Mouse (Mus musculus) erythroid progenitor cell, adult 5-6 weeks (primary cell): Measurements from ENCODE around the gene Slc31a1. TPM values are rescaled to one million over a fixed set of nuclear protein-coding genes. Genes with fewer than 3 reads are reported as not detected.

Source experiments
- ATAC-seq: replicated peaks from 2 replicates; pipeline ENCODE4 v1.8.0; 2016; ENCODE audit warnings: moderate number of reproducible peaks, mild to moderate bottlenecking, moderate TSS enrichment, inconsistent platforms; ENCODE audit not compliant: poor library complexity, low FRiP score, severe bottlenecking
- total RNA-seq, 2 experiments: library from RNA; stranded (forward) in 1 of 2; stranded (reverse) in 1 of 2; fragments of 150-400 nt in 1 of 2; fragments of 186-747, 209-891 nt in 1 of 2; gene quantifications; 2 replicates each; pipeline versions ENCODE4 v1.2.3 to v1.2.4; 2015 to 2017; ENCODE audit warnings: low replicate concordance in 2 of 2

Gene Slc31a1
- total RNA-seq (2015; ENCODE audit: low replicate concordance) = 6.7 and 10.1 TPM in 2 replicates
- total RNA-seq (2017; ENCODE audit: low replicate concordance) = 4.2 and 4.5 TPM in 2 replicates

- peak; percentile 99 for ATAC-seq
Observed at GRCm38 (mm10) chr4:62360088-62360804, at the start of gene Slc31a1, which contains the start of gene Fkbp15. Gene Slc31a1, plus strand, starts transcription at chr4:62360727. Gene Fkbp15, minus strand, starts transcription at chr4:62360548.

GRCm38 (mm10) chr4:62312821-62313220 lies 47.7 kb upstream of the Slc31a1 start:
- no peak for ATAC-seq

GRCm38 (mm10) chr4:62313641-62314211 lies 46.8 kb upstream of the Slc31a1 start:
- ATAC-seq = no peak

- no peak for ATAC-seq
Observed at GRCm38 (mm10) chr4:62314516-62314915, 46.0 kb upstream of the Slc31a1 start.

DNA sequence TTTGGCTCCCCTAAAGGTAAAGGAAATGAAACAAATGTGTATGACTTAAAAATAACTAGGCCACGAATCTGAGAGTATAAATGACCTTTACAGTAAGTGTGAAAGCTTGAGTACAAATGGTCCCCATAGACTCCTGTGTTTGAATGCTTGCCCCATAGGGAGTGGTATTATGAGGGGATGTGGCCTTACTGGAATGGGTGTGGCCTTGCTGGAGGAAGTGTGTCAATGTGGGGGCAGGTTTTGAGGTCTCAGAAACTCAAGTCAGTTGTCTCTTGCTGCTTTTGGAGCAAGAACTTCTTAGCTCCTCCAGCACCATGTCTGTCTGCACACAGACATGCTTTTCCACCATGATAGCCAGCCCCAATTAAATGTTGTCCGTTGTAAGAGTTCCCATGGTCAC lies 44.1 kb upstream of the Slc31a1 start:
- ATAC-seq = no peak

DNA sequence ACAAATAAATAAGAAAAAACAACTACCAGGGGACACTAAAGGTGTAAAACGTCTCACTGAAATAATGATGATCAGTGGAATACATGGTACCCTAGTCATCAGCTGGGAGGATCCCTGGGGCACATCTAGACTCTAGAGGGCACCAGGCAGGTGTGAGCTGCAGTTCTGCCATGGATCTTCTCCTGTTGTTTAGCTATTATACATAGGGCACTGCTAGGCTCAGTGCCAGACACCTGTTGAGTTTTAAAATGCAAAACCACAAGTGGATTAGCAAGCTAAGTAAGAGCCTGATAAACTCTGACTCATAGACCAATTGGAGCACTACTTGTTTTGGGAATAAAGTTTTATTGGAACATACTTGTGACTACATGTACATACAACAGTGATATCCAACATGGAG lies 42.2 kb upstream of the Slc31a1 start:
- no peak for ATAC-seq

DNA sequence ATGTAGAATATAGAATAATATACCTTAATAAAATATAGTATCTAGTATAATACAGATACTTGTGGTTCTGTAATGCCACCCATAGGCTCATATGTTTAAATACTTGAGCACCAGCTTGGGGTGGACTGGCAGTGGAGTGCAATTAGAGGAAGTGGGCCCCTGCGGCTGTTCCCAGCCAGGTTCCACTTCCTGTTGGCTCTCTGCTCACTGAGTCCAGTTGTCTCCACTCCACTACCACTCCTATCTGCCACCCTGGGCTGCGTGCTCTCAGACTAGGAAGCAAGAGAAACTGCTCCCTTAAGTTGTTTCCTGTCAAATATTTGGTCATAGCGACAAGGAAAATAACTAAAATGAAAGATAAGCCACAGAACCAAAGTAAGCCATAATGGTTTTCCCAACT lies 37.8 kb upstream of the Slc31a1 start:
- no peak for ATAC-seq

- no peak for ATAC-seq
Observed at GRCm38 (mm10) chr4:62326111-62326510, 34.4 kb upstream of the Slc31a1 start.

GRCm38 (mm10) chr4:62328941-62329660 lies 31.4 kb upstream of the Slc31a1 start:
- no peak for ATAC-seq

- no peak for ATAC-seq
Observed at GRCm38 (mm10) chr4:62331977-62332376, 28.6 kb upstream of the Slc31a1 start.

DNA sequence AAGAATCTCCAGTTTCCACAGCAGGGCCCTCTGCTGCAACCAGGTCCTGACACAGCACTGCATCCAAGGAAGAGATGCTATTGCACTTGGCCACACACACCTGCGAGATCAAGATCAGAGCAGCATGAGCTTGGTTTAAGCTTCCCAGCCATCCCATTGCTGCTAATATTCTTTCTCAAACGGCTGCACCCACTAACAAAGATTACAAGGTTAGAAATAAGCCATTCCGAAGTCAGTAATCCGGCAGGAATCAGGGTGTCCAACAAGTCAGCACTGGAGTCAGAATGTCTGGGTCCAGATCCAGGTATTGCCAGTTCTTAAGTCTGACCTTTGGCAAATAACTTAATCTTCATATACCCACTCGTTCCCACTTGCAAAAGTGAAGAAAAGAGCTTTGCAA lies 22.0 kb upstream of the Slc31a1 start:
- no peak for ATAC-seq

DNA sequence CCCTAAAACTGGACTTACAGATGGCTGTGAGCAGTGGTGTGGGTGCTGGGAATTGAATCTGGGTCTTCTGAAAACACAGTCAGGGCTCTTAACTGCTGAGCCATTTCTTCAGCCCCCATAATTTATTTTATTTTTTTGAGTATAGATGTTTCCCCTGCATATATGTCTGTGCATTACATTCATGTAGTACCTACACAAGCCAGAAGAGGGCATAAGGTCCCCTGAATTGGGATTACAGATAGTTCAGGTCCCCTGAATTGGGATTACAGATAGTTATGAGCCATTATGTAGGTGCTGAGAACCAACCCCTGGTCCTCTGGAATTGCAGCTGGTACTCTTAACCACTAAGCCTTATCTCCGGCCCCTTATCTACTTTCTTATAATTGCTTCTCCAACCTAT lies 16.5 kb upstream of the Slc31a1 start:
- peak; percentile 49; the same call in 1 of the 2 replicates for ATAC-seq

GRCm38 (mm10) chr4:62345827-62346226 lies 14.7 kb upstream of the Slc31a1 start:
- no peak for ATAC-seq

DNA sequence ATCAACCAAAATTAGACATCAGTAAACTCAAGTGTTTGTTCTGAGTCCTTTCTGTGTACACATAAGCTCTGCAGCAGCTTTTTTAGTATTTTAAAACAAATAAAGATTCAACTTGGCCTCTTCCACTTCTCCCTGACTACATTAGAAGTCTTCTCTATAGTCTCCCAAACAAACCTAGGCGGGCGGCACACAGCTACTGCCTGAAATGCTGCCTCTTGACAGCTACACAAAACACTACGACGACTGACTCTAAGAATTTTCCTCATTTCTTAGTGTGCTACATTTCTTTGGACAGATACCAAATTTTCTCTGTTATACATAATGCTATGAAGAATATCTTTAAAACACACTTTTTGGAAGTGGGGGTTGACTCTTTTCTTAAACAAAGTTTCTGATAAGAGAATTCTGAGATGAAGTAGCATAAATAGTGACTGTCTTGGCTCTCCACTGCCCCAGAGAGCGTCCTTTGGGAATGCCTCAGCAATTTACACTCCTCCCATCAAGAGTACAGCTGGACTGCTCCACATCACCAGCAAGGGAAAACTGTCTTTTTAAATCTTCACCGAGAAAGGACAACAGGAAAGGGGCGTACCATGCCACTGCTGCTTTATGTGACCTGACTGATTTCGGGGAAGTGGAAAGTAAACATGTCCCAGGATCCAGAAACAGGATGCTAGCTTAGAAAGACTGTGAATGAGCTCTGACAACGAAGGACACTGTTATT lies 12.8 kb upstream of the Slc31a1 start:
- no peak for ATAC-seq

DNA sequence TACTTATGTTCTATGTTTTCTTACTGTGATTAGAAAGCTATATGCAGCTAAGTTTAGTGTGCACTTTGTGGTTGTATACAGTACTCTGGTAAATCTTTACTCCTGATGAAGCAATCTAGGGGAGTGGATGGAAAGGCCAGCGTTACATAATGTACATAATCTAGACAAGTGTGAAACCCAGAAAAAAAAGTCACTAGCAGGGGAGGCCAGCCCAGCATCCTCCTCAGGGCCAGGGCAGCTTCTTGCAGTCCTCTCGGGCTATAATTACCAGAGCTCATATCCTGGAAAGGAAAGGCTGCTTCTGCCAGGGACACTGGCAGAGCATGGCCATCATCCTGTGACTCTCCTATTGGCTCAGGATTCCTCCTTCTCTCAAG lies 12.2 kb upstream of the Slc31a1 start:
- ATAC-seq = no peak

GRCm38 (mm10) chr4:62349371-62349770 lies 11.2 kb upstream of the Slc31a1 start:
- ATAC-seq = no peak

DNA sequence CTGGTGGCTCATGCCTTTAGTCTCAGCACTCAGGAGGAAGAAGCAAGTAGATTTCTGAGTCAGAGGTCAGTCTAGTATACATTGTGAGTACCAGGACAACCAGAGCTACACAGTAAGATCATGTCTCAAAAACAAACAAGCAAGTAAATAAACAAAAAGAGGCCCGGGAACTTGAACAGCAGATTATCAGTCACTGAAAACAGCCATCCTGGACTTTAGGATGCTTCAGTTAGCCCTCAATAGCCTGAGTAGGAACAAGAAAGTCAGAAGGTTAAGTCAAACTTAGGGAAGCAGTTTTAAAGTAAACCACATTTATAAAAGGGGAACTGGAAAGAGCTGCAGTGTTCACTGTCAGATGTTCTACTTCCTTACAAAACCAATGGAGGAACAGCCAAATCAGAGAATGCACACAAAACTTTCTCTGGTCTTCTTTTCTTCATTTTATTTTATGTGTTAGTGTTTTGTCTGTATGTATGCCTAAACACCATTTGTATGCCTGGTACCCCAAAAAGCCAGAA lies 2.8 kb upstream of the Slc31a1 start:
- no peak for ATAC-seq

DNA sequence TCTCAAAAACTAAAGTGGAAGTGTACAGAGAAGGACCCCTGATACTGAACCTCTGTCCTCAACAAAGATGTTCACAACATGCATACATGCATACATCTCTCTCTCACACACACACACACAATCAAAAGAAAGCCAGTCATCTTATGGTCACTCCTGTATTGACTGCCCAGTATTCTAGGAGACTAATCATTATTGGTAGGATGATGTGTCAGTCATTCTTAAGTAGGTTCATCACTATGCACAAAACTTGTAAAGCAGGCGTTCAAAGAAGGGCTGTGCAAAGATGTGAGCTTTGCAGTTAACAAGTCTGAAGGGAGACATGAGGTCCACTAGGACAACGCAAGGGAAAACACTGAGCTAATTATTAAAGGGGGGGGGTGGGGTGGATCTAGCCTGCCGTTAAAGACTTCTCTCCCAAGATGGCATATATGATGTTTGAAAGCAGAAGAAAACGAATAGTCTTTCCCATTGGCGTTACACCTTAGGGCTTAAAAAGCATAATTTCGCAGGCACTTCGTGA lies 1.2 kb upstream of the Slc31a1 start:
- no peak for ATAC-seq

DNA sequence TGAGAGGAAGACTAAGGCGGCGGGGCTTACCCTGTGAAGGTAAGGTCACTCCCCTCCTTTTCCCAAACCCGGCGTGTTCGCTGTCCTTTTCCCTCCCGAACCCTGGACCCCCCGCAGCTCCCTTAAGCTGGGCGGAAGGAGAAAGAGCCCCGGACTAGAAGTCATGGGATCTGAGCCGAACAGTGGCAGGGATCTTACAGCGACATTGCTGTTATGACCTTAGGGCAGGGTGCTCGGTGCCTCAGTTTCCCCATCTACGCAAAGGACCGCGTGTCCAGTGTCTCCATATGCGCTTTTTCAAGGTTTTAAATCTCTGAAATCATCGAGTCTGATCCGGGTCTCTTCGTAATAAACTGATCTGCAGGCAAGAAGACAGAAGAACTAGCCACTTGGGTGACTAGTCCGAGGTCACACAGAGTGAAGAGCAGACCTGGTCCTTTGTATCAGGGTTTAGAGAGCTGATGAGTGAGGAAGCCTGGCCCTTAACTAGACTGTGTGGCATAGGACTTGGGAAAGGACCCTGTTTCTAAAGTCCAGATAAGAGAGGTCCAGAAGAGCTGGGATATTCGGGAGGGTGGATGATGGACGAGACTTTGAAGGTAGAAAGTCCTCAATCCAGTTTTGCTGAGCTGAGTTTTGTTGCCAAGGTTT lies 403 bp downstream of the Slc31a1 start:
- ATAC-seq = peak; percentile 20
